Mouse (Mus musculus) cerebral cortex, adult 2 months (tissue): ENCODE results near the gene Olfr1191-ps1.

ENCODE experiments used
- WGBS: fragments of 180-500 bp; shearing (Covaris S2); methylation state at CpG from one replicate; pipeline ENCODE4 v1.1.7; 2018; 5-methylcytosine and 5-hydroxymethylcytosine counted together

Olfr1191-ps1 gene

GRCm38 (mm10) chr2:88640242-88640641, at the start of gene Olfr1191-ps1:
Gene Olfr1191-ps1, plus strand, starts transcription at chr2:88640542.
- 85% methylated on average over 1 of the region's 1 CpGs for WGBS

DNA sequence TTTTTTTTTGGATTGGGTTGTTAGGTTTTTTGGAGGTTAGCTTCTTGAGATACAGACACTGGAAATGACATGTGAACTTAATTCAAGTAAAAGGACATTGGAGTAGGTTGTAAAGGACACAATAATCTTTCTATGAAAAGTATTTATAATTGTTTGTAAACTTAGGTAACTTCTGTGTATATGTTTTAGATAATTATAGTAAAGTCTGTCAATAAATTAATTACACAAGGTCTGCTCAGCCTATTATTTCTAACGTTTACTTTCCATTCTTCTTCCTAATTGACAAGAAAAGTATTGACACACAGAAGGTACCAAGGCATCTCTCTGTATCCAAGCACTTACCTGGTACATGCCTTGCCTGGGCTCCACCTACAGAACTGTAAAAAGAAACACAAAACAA, 7.9 kb downstream of the Olfr1191-ps1 start, which contains the start of gene Olfr1192-ps1:
Olfr1192-ps1 (plus strand) TSS at position 301 of the 400 bp plus-strand sequence.
- 38% methylated on average over 1 of the region's 1 CpGs for WGBS

GRCm38 (mm10) chr2:88675328-88675727, 35.0 kb downstream of the Olfr1191-ps1 start, which contains the start of gene Olfr1193:
Gene Olfr1193, plus strand, starts transcription at chr2:88675628.

GRCm38 (mm10) chr2:88689087-88689486, 48.7 kb downstream of the Olfr1191-ps1 start, which contains the start of gene Olfr1195:
Gene Olfr1195, minus strand, starts transcription at chr2:88689187.

